Mouse (Mus musculus) stomach, postnatal 0 days (tissue): Measurements from ENCODE around the gene Fuca1.

ENCODE experiments used
- CTCF ChIP-seq: IDR thresholded peaks from 2 replicates; pipeline ENCODE4 v1.5.1; 2016; ENCODE audit warnings: antibody characterized with exemption, low read depth, mild to moderate bottlenecking, moderate library complexity
- EP300 ChIP-seq: optimal IDR thresholded peaks from 2 replicates; pipeline ENCODE3; 2016; ENCODE audit warnings: antibody characterized with exemption

- TF ChIP-seq CTCF (no peak), EP300 (no peak)
Observed at GRCm38 (mm10) chr4:135884531-135884930, 36.0 kb upstream of the Fuca1 start.
